Mouse (Mus musculus): ENCODE results near the gene Fos. TPM values are rescaled to one million over a fixed set of nuclear protein-coding genes. Genes with fewer than 3 reads are reported as not detected.

Fos gene
- polyA plus RNA-seq, 1 experiment from 2014 or later: 1.5 TPM

DNA sequence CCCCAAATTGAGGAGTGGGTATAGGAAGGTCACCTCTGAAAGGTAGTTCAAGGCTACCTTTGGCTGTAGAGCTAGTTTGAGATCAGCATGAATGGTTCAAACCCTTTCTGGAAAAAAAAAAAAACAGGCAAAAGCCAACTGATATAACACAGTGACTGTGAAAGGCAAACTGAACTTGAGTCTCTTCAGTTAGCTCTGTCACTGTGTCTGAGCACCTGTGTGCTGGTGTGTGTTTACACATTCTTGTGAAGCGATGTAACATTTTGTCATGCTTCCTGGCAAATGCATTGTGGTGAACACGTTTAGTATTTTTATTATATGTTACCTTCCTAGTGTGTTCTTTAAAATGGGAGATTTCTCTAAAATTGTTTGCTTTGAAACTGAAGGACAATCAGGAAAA is 11.0 kb downstream of the Fos start:
- Histone ChIP-seq H3K4me3 (no peak overlapping the region), H3K27me3 (ENCODE audit: insufficient read depth, poor library complexity, severe bottlenecking) (peaks cover 23% of the 10 kb centered on the region), H3K4me1 (replicated peaks) (peaks cover 29% of the 10 kb centered on the region), H3K36me3 (no peaks in the 10 kb centered on the region), H3K9me3 (no peaks in the 10 kb centered on the region), H3K27ac (no peak overlapping the region)
- DNase-seq (ENCODE audit: low spot score): no peak
- 82% methylated on average over 2 of the region's 2 CpGs for WGBS

DNA sequence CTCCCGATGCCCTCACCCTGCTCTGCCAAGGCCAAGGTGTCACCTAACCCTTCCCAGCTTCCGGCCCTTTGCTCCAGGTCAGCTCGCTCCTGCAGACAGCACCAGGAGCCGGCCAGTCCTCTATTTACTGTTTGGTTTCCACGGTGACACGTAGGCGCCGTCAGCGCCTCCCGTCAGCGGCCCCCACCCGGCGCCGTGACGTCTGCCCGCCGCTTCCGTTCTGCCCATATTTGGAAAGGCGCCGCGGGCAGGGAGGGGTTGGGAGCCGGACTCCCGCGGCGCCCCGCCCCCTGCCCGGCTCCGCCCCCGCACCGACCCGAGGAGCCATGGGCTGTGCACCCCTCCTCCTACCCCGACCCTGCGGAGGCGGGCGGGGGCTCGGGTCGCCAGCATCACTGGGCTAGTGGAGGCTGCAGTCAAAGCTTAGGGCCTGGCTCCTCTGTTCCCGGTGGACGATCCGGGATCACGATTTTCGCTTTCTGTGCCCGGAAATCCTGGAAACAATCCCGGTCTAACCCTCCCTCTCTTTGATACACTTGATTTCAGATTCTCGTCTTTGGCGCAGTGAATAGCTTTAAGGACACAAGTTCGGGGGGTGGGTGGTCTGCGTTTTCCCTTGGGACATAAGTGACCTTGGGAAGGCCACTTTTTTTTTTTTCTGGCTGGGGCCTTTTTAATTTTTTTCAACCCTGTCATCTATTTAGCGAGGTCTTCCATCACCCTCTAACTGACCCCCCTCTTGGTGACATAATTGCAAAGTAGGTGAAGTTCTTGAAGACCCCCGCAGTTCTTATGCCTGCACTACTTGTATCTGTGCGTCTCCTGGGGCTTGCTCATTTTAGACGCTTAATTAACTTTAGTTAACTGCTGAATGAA is 12.4 kb downstream of the Fos start:
- Histone ChIP-seq H3K27ac (peak overlapping the region; percentile 85), H3K4me3 (peak overlapping the region; percentile 63), H3K9me3 (no peaks in the 10 kb centered on the region), H3K36me3 (no peaks in the 10 kb centered on the region), H3K4me1 (replicated peaks) (peaks cover 29% of the 10 kb centered on the region), H3K27me3 (ENCODE audit: insufficient read depth, poor library complexity, severe bottlenecking) (peaks cover 30% of the 10 kb centered on the region)
- under 1% methylated on average over 52 of the region's 52 CpGs for WGBS
- DNase-seq (ENCODE audit: low spot score): peak; percentile 96

DNA sequence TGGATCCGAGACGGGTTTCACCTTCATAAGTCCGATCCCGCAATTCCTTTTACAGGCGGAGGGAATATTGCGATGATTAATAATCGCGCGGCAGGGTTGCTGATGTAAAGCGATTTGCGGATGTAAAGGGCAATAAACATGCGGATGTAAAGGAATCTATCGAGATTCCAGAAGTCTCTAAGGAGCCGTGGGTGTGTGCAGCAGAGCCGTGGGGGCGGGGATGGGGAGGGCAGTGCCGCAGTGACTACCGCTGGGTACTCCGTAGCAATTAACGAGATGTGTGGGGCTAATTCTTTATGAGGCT is 13.0 kb downstream of the Fos start:
- peaks cover 29% of the 10 kb centered on the region for H3K4me1 ChIP-seq (replicated peaks)
- H3K27me3 ChIP-seq (ENCODE audit: insufficient read depth, poor library complexity, severe bottlenecking): peaks cover 30% of the 10 kb centered on the region
- no peak overlapping the region for H3K27ac ChIP-seq
- H3K4me3 ChIP-seq: peak overlapping the region; percentile 63
- WGBS: 1% methylated on average over 20 of the region's 20 CpGs
- DNase-seq (ENCODE audit: low spot score): peak; percentile 44
- no peaks in the 10 kb centered on the region for H3K9me3 ChIP-seq
- H3K36me3 ChIP-seq: no peaks in the 10 kb centered on the region

DNA sequence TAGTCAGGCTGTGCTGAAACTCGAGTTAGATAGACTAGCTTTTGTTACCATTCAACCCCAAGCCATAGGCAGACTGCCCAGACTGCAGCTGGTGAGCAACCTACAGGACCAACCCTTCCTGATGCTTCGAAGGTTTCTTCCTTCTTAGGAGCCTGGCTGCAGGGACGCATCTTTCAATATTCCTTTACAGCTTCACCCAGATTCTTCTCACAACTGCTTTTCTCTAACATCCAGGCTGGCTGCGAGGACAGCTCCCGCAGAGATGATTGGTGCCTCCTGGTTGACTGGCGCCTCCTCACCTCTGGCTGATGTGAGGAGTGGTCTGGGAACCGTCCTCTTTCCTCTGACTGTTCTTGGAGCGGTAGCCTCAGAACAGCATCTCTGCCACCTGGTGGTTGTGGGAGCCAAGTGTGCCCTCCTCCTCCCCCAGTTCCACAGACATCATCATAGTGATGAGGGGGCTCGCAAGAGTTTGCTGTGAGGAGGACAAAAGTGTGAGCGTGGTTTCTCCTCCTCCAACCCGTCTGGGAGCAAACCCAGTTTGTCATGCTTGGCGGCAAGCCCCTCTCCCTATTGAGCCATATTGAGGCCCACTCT is 14.0 kb downstream of the Fos start:
- Histone ChIP-seq H3K27ac (peak overlapping the region; percentile 26; the same call in 1 of the 2 replicates), H3K4me3 (peak overlapping the region; percentile 63), H3K4me1 (replicated peaks) (peaks cover 36% of the 10 kb centered on the region), H3K27me3 (ENCODE audit: insufficient read depth, poor library complexity, severe bottlenecking) (peaks cover 30% of the 10 kb centered on the region), H3K36me3 (no peaks in the 10 kb centered on the region), H3K9me3 (no peaks in the 10 kb centered on the region)
- DNase-seq (ENCODE audit: low spot score): peak; percentile 80
- WGBS: 2% methylated on average over 12 of the region's 12 CpGs

DNA sequence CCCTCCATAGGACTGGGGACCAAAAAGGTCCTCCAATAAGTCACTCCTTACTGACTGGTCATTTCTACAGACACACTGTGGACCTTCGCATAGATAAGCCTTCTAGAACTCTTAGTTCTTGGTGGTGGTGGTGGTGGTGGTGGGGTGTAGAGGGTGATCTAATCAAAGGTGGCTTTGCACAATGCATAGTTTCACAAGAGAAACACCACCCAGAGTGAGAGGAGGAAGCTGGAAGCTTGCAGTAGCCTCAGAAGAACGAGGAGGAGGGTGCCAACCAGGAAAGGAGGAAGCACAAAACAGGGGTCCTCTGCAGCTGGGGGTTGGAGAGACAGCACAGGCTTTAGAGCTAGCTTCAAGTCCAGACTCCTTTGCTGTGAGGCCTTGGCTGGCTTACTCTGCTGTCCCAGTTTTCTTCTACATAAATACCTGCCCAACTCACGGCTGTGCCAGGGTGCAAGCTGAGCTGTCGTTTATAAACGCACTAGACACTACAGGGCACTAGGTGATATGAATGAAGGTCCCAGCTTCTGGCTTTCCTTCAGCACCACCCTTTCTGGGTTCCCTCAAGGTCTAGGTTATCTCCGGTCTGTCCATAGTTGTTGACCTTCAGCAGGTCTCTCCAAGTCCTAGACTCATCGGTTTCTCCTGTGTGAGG is 15.7 kb downstream of the Fos start:
- no peak overlapping the region for H3K4me3 ChIP-seq
- H3K27me3 ChIP-seq (ENCODE audit: insufficient read depth, poor library complexity, severe bottlenecking): peaks cover 37% of the 10 kb centered on the region
- H3K4me1 ChIP-seq (replicated peaks): peaks cover 36% of the 10 kb centered on the region
- no peak overlapping the region for H3K27ac ChIP-seq
- no peaks in the 10 kb centered on the region for H3K9me3 ChIP-seq
- WGBS: 83% methylated on average over 7 of the region's 7 CpGs
- no peaks in the 10 kb centered on the region for H3K36me3 ChIP-seq
- DNase-seq (ENCODE audit: low spot score): no peak

DNA sequence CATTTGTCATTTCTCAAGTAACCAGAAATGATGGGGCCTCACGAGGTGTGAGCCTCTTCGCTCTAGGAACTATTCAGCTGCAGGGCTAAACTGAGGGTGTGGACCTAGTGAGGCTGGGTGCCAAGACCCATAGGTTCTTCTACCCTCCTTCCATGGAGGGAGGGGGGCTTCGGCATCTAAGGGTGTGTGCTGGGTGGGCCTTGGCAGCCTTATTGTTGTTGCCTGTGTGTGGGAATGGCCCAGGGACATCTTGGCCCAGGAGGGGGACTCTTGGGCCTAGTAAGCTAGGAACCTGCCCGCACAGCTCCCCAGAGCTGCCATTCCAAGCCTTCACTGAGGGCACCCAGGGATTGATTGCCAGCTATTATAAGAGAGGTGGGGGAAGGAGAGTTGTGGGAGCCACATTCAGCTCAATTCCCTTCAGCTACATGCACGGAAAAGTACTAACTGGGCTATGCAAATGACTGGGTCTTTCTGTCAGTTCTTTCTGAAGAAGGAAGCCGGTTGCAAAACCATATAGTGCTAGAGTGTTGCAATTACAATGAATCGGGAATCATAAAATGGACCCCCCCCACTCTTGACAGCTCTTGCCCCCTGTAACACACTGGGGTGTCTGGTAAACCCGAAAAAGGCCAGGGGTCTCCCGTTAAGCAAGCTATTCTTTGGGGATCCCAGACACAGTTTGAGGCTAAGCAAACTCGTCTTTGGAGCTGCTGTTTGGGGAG is 16.6 kb downstream of the Fos start:
- H3K36me3 ChIP-seq: no peaks in the 10 kb centered on the region
- no peaks in the 10 kb centered on the region for H3K9me3 ChIP-seq
- peaks cover 37% of the 10 kb centered on the region for H3K27me3 ChIP-seq (ENCODE audit: insufficient read depth, poor library complexity, severe bottlenecking)
- no peak for DNase-seq (ENCODE audit: low spot score)
- peaks cover 34% of the 10 kb centered on the region for H3K4me1 ChIP-seq (replicated peaks)
- WGBS: 75% methylated on average over 10 of the region's 10 CpGs
- H3K27ac ChIP-seq: no peak overlapping the region
- H3K4me3 ChIP-seq: no peak overlapping the region

DNA sequence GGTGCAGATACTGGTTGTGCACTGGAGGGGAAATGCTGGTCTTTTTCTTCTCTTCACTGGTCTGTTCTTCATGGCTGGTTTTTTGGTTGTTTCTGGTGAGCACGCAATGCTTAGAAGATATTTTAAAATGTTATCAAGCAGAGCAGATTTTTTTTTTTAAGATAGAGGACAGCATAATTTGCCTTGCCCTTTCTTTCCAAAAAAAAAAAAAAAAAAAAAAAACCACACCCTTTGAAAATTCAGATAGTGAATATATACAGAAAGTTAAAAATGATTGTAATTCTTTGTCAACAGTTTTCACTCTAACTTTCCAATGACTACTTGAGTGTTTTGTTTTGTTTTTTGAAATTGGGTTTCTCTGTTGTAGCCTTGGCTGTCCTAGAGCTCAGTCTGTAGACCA is 17.3 kb downstream of the Fos start:
- Histone ChIP-seq H3K27me3 (ENCODE audit: insufficient read depth, poor library complexity, severe bottlenecking) (peaks cover 37% of the 10 kb centered on the region), H3K27ac (no peak overlapping the region), H3K4me3 (no peak overlapping the region), H3K9me3 (no peaks in the 10 kb centered on the region), H3K4me1 (replicated peaks) (peaks cover 27% of the 10 kb centered on the region), H3K36me3 (no peaks in the 10 kb centered on the region)
- WGBS: 92% methylated on average over 1 of the region's 1 CpGs
- no peak for DNase-seq (ENCODE audit: low spot score)

DNA sequence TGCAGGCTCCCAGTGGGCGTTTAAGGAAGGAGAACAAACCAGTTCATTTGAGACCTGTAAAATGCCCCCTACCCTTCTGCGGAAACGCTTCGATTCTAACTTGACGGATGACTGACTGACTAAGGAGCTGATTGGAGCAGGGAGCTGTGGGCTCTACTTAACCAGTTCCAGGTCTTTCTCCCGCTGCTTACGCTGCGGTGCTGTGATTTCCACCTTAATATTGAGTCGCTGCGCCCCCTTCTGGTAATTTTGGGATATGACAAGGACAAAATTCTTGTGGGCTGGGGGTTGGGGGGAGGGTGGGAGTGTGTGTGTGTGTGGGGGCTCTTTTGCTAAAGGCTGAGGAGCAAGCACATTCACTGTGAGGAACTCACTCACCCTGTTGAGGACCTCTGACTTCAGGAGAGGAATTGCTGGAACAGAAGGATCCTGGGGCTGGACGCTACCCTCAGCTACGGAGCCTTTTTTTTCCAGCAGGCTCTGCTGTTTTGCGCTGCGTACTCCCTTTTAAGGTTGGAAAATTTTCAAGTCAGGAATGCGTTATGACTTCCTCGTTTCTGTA is 18.5 kb downstream of the Fos start:
- H3K4me3 ChIP-seq: peak overlapping the region; percentile 26
- WGBS: 24% methylated on average over 16 of the region's 16 CpGs
- H3K27ac ChIP-seq: peak overlapping the region; percentile 46

DNA sequence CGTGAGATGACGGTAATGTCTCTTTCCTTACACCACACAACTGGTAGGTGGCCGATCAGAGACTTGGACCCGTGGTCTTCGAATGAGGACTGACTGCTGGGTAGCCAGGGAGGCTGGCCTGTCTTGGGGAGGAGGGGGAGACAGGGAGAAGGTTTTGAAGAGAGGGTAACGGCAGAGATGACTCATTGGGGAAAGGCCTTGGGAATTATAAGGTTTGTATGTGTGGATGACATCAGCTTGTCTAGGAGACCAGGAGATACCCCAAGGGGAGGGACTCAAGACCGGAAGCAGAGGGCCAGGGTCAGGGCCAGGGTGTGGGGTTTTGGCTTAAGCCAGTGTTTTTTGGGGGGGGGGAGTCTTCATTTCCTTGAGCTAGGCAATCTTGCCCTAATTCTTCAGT is 22.6 kb downstream of the Fos start:
- no peak for DNase-seq (ENCODE audit: low spot score)
- WGBS: 76% methylated on average over 7 of the region's 7 CpGs
- Histone ChIP-seq H3K9me3 (no peaks in the 10 kb centered on the region), H3K27me3 (ENCODE audit: insufficient read depth, poor library complexity, severe bottlenecking) (peaks cover 8% of the 10 kb centered on the region; the same call in 1 of the 2 replicates), H3K27ac (no peak overlapping the region), H3K4me1 (replicated peaks) (peaks cover 24% of the 10 kb centered on the region), H3K4me3 (no peak overlapping the region), H3K36me3 (no peaks in the 10 kb centered on the region)

More for the DNA sequence above, 18.5 kb downstream of the Fos start:
- Histone ChIP-seq H3K36me3 (no peaks in the 10 kb centered on the region), H3K9me3 (no peaks in the 10 kb centered on the region), H3K4me1 (replicated peaks) (peaks cover 16% of the 10 kb centered on the region), H3K27me3 (ENCODE audit: insufficient read depth, poor library complexity, severe bottlenecking) (peaks cover 30% of the 10 kb centered on the region)
- DNase-seq (ENCODE audit: low spot score): peak; percentile 79

DNA sequence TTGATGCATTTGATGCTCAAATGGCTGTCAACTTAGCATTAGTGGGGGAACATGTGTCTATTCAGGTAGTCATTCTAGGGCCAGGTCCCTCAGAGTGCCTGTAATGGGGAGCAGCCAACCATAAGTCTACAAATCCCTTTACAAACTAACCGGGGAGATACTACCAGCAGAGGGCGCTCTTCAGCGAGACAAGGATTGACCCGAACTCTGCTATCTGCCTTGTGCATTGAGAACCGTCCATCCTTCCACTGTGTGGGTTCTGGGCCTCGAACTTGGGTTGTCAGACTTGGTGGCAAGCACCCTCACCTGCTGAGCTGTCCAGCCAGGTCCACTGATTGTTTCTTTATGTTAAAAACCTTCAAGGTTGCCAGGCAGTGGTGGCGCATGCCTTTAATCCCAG is 23.1 kb downstream of the Fos start:
- Histone ChIP-seq H3K9me3 (0 out of 2 replicates have a peak, but pooled peaks cover 4% of the 10 kb centered on the region), H3K4me1 (replicated peaks) (peaks cover 23% of the 10 kb centered on the region), H3K27me3 (ENCODE audit: insufficient read depth, poor library complexity, severe bottlenecking) (peaks cover 8% of the 10 kb centered on the region; the same call in 1 of the 2 replicates), H3K36me3 (no peaks in the 10 kb centered on the region), H3K4me3 (no peak overlapping the region), H3K27ac (no peak overlapping the region)
- WGBS: 24% methylated on average over 7 of the region's 7 CpGs
- peak; percentile 76 for DNase-seq (ENCODE audit: low spot score)

DNA sequence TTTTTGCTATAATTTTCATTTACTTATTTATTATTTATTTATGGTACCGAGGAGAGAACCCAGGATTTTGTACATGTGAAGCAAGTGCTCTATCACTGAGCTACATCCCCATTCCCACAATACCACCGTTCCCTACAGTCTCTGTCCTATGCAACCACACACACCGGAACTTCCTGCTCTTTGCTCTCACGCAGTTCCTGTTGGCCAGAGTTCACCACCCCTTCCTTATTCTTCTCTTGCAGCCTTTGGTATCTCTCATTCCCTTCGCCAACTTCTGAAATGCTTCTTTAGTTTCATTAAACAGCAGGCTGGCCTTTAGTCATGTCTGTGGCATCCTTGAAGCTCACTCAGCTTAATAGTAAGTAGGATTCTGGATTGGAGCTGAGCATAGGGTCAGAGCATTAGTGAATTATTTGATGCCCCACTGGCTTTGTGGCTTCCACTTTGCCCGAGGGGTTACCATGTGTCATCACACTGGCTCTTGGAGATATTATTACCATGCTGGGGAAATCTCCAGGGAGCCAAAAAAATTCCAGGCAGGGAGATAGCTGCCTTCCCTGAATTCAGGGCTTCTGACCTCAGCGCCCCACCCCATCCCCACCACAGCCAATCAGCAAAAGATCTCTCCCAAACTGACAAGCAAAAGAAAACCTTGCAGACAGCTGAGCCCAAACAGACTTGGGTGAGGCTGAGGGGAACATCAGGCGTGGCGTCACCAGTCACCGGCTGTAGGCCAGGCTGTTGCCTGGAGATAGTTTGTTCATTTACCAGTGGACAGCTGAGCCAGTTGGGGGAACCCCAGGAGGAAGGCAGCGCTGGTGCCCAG is 23.8 kb downstream of the Fos start:
- peak; percentile 30 for DNase-seq (ENCODE audit: low spot score)

More for the DNA sequence above, 23.8 kb downstream of the Fos start:
- Histone ChIP-seq H3K27me3 (ENCODE audit: insufficient read depth, poor library complexity, severe bottlenecking) (peaks cover 8% of the 10 kb centered on the region; the same call in 1 of the 2 replicates), H3K4me3 (no peak overlapping the region), H3K27ac (peak overlapping the region; percentile 53; the same call in 1 of the 2 replicates), H3K4me1 (replicated peaks) (peaks cover 17% of the 10 kb centered on the region), H3K36me3 (no peaks in the 10 kb centered on the region), H3K9me3 (peaks cover 10% of the 10 kb centered on the region; the same call in 1 of the 2 replicates)
- 59% methylated on average over 11 of the region's 11 CpGs for WGBS
